Mouse (Mus musculus) mouse trophoblast stem cell (cell line): ENCODE data around the gene Clnk.
"Not testable (repeated sequence)": the region's sequence is repeated elsewhere in the genome, so short reads cannot be mapped to it uniquely, and the experiment has no call there.

Source experiments
- in situ Hi-C, 2 experiments: fragments of 300-500 bp; cut with MseI, MboI; formaldehyde crosslinking; loops; 2 replicates in 1 of 2; 3 replicates in 1 of 2; pipeline ENCODE4 v1.15.1; 2025

The Clnk gene

GRCm38 (mm10) chr5:38876622-38877021 lies at the start of gene Clnk:
Clnk (minus strand) TSS chr5:38876812.
- in situ Hi-C loops, result no loop called here

- in situ Hi-C loops, result no loop called here
These were observed 28.7 kb upstream of the Clnk start for GRCm38 (mm10) chr5:38905271-38905670.

DNA sequence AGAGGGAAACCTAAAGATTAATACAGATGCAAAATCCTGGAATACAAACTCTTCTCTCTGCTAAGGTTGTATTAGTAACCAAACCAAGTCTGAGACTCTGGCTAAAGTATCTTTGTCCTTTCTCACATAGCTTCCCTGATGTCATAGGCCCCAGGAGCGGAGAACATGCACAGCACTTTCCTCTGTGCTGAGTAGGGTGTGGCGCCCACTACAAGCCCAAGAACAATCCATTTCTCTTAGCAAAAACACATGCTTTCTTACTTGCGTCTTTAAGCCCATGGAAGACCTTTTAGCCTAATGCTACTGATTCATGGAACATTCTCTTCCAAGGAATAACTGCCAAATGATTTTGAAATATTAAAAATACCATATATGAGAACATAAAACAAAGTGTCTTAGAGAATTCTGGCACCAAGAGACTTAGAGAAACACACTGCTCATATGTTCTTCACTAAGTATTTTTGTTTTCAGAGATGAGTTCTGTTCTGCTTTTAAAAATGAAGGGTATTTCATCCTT lies 28.0 kb upstream of the Clnk start:
- in situ Hi-C loops, result no loop called here

GRCm38 (mm10) chr5:38902889-38903288 lies 26.3 kb upstream of the Clnk start:
- in situ Hi-C loops, result no loop called here

- in situ Hi-C loops, result no loop called here
These were observed 22.4 kb upstream of the Clnk start for GRCm38 (mm10) chr5:38899051-38899450.

DNA sequence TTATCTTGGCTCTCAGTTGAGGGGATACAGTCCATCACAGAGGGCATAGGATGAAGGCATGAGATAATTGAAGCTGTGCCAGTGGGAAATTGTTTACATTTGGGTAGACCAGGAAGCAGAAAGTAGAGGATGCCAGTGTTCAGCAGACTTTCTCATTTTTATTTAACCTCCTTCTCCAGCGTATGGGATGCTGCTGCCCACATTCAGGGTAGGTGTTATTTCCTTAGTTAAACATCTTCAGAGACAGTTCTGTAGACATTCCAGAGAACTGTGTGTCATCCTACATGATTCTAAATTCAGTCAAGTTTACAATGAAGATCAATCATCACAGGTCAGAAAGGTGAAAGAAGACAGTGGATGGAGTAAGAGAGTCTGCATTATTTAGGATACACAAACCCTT lies 12.0 kb upstream of the Clnk start:
- in situ Hi-C loops, result no loop called here

GRCm38 (mm10) chr5:38886623-38887275 lies 10.1 kb upstream of the Clnk start:
- in situ Hi-C loops, result no loop called here

DNA sequence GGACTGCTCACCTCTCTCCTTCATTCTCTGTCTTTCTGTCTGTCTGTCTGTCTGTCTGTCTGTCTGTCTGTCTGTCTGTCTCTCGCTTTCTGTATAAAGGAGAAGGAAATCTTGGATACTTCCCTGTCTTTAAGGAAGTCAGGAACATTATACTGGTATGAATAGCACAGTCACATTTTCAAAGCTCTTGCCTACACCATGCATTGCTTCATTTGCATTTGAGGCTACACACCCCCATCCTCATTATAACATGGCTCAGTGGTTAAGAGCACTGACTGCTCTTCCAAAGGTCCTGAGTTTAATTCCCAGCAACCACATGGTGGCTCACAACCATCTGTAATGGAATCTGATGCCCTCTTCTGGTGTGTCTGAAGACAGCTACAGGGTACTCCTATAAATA lies 6.0 kb upstream of the Clnk start:
- in situ Hi-C loops, result not testable (repeated sequence)

GRCm38 (mm10) chr5:38881728-38882620 lies 5.4 kb upstream of the Clnk start:
- in situ Hi-C loops, result no loop called here

GRCm38 (mm10) chr5:38881416-38881727 lies 4.8 kb upstream of the Clnk start:
- in situ Hi-C loops, result no loop called here

- in situ Hi-C loops, result no loop called here
These were observed 3.5 kb upstream of the Clnk start for GRCm38 (mm10) chr5:38879989-38880706.

DNA sequence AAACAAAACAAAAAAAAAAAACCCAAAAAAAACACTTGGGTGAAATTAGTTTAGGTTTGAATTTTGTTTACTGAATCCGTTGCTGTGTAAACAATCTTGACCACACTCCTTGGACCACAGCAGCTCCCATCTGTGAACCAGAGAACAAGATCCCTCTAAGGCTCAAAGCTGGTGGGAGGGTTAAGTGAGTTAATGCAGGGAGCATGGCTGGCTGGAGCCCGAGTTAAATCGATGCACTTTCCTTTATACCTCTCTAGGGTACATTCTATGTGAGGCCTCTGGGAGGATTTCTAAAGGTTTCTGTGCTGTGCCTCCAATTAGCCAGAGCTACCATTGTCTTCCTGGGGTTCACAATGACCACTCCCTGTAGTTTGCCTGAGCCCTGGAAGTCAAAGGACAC lies 1.2 kb downstream of the Clnk start:
- in situ Hi-C loops, result no loop called here

- in situ Hi-C loops, result no loop called here
These were observed 1.7 kb downstream of the Clnk start for GRCm38 (mm10) chr5:38874931-38875330.

- in situ Hi-C loops, result no loop called here
These were observed 3.7 kb downstream of the Clnk start for GRCm38 (mm10) chr5:38872906-38873305.

DNA sequence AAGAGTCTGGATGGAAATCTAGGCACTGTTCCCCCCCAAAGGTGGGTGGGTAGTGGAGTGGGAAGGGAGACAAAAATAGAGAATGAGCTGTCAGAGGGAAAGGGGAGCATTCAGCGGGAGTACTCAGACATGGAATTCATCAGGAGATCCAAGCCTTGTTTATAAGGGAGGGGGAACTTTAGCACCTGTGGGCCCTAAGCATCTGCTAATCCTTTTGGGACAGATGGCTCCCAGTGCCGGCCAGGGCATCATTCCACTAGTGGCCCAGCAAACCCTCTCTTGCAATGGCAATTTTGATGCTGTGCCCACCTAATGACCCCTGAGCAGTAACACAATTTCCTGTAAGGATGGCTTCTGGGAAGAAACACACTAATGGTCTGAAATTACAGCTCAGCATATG lies 5.0 kb downstream of the Clnk start:
- in situ Hi-C loops, result no loop called here

- in situ Hi-C loops, result no loop called here
These were observed 6.1 kb downstream of the Clnk start for GRCm38 (mm10) chr5:38870485-38870884.

DNA sequence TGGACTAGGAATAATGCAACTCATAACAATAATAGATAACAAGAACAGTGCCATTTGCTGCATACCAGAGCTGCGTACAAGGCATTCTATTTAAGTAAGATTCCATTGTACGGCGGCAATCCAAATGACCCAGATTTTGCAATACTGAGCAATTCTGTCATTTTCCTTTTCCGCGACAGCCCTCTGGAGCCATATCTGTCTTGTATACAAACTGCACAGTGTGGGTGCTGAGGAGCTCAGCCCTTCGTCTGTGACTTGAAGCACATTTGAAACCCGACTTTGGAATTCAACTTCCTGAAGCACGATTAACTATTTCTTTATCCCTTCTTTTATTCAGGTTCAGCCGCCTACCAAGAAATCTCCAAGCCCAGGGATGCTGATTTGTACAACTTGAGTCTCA lies 6.6 kb downstream of the Clnk start:
- in situ Hi-C loops, result no loop called here

- in situ Hi-C loops, result no loop called here
These were observed 12.0 kb downstream of the Clnk start for GRCm38 (mm10) chr5:38864624-38865023.

GRCm38 (mm10) chr5:38863029-38863428 lies 13.6 kb downstream of the Clnk start:
- in situ Hi-C loops, result no loop called here

DNA sequence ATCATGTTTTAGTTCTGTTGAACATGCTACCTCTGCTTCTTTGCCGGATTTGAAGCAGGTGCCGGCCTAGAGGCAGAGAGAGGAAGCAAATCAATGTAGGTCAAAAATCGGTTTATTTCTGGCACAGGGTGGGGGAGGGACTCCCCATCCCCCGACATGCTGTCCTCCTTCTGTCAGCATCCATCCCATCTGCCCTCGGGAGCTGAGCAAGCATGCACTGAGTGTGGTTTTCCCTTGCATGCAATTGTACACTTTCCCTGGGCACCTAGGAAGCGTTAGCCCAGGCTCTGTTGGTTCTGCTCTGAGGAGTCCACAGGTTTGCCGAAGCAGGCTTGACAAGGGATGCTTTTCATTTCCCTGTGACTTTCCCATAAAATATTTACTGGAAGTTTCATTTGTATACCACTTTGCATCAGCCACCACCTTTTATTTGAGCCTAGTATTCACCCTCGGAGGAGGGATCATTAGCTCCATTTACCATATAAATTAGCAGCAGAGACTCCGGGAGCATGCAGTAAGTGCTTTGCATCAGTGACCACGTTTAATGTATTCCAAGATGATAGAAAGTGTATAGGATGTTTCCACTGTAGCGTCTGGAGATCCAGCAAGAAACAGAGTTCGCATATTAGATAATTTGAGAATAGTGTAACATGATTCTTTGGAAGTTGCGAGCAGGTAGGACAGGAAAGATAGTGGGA lies 14.2 kb downstream of the Clnk start:
- in situ Hi-C loops, result no loop called here

DNA sequence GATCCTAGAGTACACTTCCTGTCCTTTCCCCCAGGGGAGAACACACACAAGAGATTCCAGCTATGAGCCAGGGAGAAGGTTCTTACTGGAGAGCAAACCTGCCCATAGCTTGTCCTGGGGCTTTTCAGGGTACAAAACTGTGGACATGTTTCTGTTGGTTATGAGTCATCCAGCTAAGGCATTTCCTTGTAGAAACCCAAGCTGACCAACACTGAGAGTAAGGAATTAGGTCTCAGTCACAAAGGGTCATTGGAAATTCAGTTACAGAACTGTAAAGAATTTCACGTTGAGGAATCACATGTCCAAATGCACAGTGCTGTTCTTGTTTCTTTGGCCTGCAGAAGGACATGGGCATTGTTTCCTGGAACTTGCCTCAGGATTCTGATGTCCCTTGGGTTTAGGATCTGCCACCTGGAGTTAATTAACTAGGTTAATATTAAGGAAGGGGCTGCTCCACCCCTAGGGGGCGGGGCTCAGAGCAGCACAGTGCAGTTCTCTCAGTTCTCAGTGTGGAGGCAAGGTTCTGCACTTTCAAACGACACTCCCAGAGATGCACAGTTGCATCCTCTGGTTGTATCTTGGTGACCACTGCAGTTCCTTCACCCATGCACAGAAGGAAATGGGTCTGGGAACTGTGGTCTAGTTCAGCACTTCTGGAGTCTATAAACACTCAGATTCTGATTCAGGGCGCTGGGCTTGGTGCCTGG lies 18.4 kb downstream of the Clnk start:
- in situ Hi-C loops, result no loop called here
